Mouse (Mus musculus) G1E (cell line): ENCODE measurements around the gene Zbtb21.

ENCODE experiments used
- CTCF ChIP-seq: IDR thresholded peaks from 2 replicates; pipeline ENCODE4 v1.5.1; 2012; ENCODE audit warnings: low read depth, low read length, inconsistent platforms, mixed read lengths
- GATA2 ChIP-seq: IDR thresholded peaks from 2 replicates; pipeline ENCODE4 v1.6.1; 2012; ENCODE audit warnings: low read depth, low read length, inconsistent platforms, borderline replicate concordance
- POLR2AphosphoS5 ChIP-seq: IDR thresholded peaks from 2 replicates; pipeline ENCODE4 v1.6.1; 2012; ENCODE audit warnings: low read depth, low read length, inconsistent platforms; ENCODE audit not compliant: insufficient replicate concordance
- TAL1 ChIP-seq: conservative IDR thresholded peaks from 2 replicates; pipeline ENCODE4 v1.6.1; 2012; ENCODE audit warnings: low read depth, low read length, inconsistent platforms, mixed read lengths

- TF ChIP-seq CTCF (no peak), GATA2 (no peak), POLR2AphosphoS5 (no peak), TAL1 (no peak)
Observed at GRCm38 (mm10) chr16:97926381-97926780, 36.0 kb downstream of the Zbtb21 start.
